Mouse (Mus musculus) midbrain, postnatal 0 days (tissue): Measurements from ENCODE around the gene Olfr1122. TPM values are rescaled to one million over a fixed set of nuclear protein-coding genes. Genes with fewer than 3 reads are reported as not detected.
"Not testable (repeated sequence)": the region's sequence is repeated elsewhere in the genome, so short reads cannot be mapped to it uniquely, and the experiment has no call there.

ENCODE experiments used
- ATAC-seq: fragments of 200-750 bp; cut with Nextera tagmentation; 2 replicates; pipeline ENCODE4 v1.8.0; 2017; ENCODE audit warnings: moderate number of reproducible peaks, mild to moderate bottlenecking, moderate TSS enrichment, moderate library complexity; ENCODE audit not compliant: low FRiP score
- DNase-seq: peaks from one replicate; pipeline ENCODE4 v3.0.0-alpha.2; 2015; ENCODE audit warnings: low spot score
- H3K27ac ChIP-seq: fragments of 300-500 bp; sonication (generic); 2 replicates; pipeline ENCODE4 v1.5.1; 2014; ENCODE audit warnings: low read depth, mild to moderate bottlenecking, low read length, mixed read lengths
- H3K27me3 ChIP-seq: fragments of 300-500 bp; sonication (generic); 2 replicates; pipeline ENCODE4 v1.6.1; 2014; ENCODE audit warnings: low read length, control low read depth, mixed read lengths; ENCODE audit not compliant: insufficient read depth
- H3K36me3 ChIP-seq: fragments of 300-500 bp; sonication (generic); 2 replicates; pipeline ENCODE4 v1.6.1; 2014; ENCODE audit warnings: low read length, control low read depth, mixed read lengths; ENCODE audit not compliant: insufficient read depth
- H3K4me1 ChIP-seq: fragments of 300-500 bp; sonication (generic); 2 replicates; pipeline ENCODE4 v1.6.1; 2014; ENCODE audit warnings: mild to moderate bottlenecking, control low read depth, antibody characterized with exemption, low read length, mixed read lengths; ENCODE audit not compliant: insufficient read depth
- H3K4me2 ChIP-seq: fragments of 300-500 bp; sonication (generic); 2 replicates; pipeline ENCODE4 v1.6.1; 2014; ENCODE audit warnings: low read depth, mild to moderate bottlenecking, low read length, mixed read lengths; ENCODE audit not compliant: poor library complexity, severe bottlenecking
- H3K4me3 ChIP-seq: fragments of 300-500 bp; sonication (generic); 2 replicates; pipeline ENCODE4 v1.5.1; 2014; ENCODE audit warnings: low read depth, mild to moderate bottlenecking, low read length, moderate library complexity
- H3K9ac ChIP-seq: fragments of 300-500 bp; sonication (generic); replicated peaks from 2 replicates; pipeline ENCODE4 v1.6.1; 2014; ENCODE audit warnings: mild to moderate bottlenecking, low read length, moderate library complexity, mixed read lengths; ENCODE audit not compliant: poor library complexity, severe bottlenecking
- H3K9me3 ChIP-seq: fragments of 300-500 bp; sonication (generic); 2 replicates; pipeline ENCODE4 v1.6.1; 2016; ENCODE audit warnings: low read length, control low read depth
- CTCF ChIP-seq: IDR thresholded peaks from 2 replicates; pipeline ENCODE4 v1.5.1; 2016; ENCODE audit warnings: antibody characterized with exemption, mild to moderate bottlenecking
- WGBS: fragments of 180-500 bp; shearing (Covaris S2); extraction: QIAGEN DNeasy Blood & Tissue Kit; methylation state at CpG from one replicate; pipeline ENCODE4 v1.1.7; 2014; 5-methylcytosine and 5-hydroxymethylcytosine counted together
- polyA plus RNA-seq: library from polyadenylated mRNA; unstranded; fragments of >200 nt; fragmentation: Nextera tagmentation; extraction: Ambion mirVana; gene quantifications from 2 replicates; pipeline ENCODE4 v1.2.1, GENCODE M21; 2015
- total RNA-seq: library from RNA; depleted of rRNA; stranded (reverse); fragments of >200 nt; gene quantifications from 2 replicates; pipeline ENCODE4 v1.2.3, GENCODE M21; 2014; rRNA removed

Gene Olfr1122
- total and polyA plus RNA-seq, 2 experiments from 2014 or later, result not detected

GRCm38 (mm10) chr2:87394686-87395085, 9.0 kb downstream of the Olfr1122 start:
- H3K36me3 ChIP-seq, H3K27me3 ChIP-seq, H3K27ac ChIP-seq, H3K9ac ChIP-seq, H3K9me3 ChIP-seq, H3K4me3 ChIP-seq, H3K4me1 ChIP-seq, H3K4me2 ChIP-seq: not testable (repeated sequence)
- 0 out of 2 replicates have a peak, but pooled peaks have one; percentile 16 for ATAC-seq
- WGBS, result 76% methylated on average over 7 of the region's 7 CpGs
- TF ChIP-seq CTCF, result peak; percentile 64
- peak; percentile 53 for DNase-seq

- ATAC-seq, result no peak
- H3K4me2 ChIP-seq, result no peak within 1 kb of the TSS
- H3K27me3 ChIP-seq, result no peaks in the 10 kb centered on the region
- no peak for TF ChIP-seq CTCF
- 84% methylated on average over 1 of the region's 1 CpGs for WGBS
- no peak for DNase-seq
- H3K4me3 ChIP-seq, result no peak within 1 kb of the TSS
- no peak within 1 kb of the TSS for H3K27ac ChIP-seq
- H3K36me3 ChIP-seq, result no peaks in the 10 kb centered on the region
- no peaks in the 10 kb centered on the region for H3K4me1 ChIP-seq
- H3K9ac ChIP-seq, result no peak within 1 kb of the TSS
- H3K9me3 ChIP-seq, result no peaks in the 10 kb centered on the region
These were observed 30.7 kb downstream of the Olfr1122 start, which contains the start of gene Olfr1123 for GRCm38 (mm10) chr2:87416335-87416734. Olfr1123 (plus strand) TSS chr2:87416635.

GRCm38 (mm10) chr2:87429975-87430374, 44.3 kb downstream of the Olfr1122 start, which contains the start of gene Olfr1124:
Olfr1124 (plus strand) TSS chr2:87430275.
- Histone ChIP-seq H3K36me3 (no peaks in the 10 kb centered on the region), H3K27me3 (no peaks in the 10 kb centered on the region), H3K9ac (no peak within 1 kb of the TSS), H3K9me3 (no peaks in the 10 kb centered on the region), H3K4me1 (no peaks in the 10 kb centered on the region), H3K4me2 (no peak within 1 kb of the TSS), H3K27ac (no peak within 1 kb of the TSS), H3K4me3 (no peak within 1 kb of the TSS)
- WGBS, result 84% methylated on average over 1 of the region's 1 CpGs
- no peak for TF ChIP-seq CTCF
- DNase-seq, result no peak
- no peak for ATAC-seq

- H3K4me2 ChIP-seq, result no peak overlapping the region
These were observed 52.1 kb downstream of the Olfr1122 start for GRCm38 (mm10) chr2:87437731-87438130.

More at GRCm38 (mm10) chr2:87437731-87438130, 52.1 kb downstream of the Olfr1122 start:
- no peak overlapping the region for H3K27ac ChIP-seq
- H3K9ac ChIP-seq, result no peak overlapping the region
- TF ChIP-seq CTCF, result no peak
- no peak overlapping the region for H3K4me3 ChIP-seq
- no peaks in the 10 kb centered on the region for H3K9me3 ChIP-seq
- H3K27me3 ChIP-seq, result no peaks in the 10 kb centered on the region
- no peaks in the 10 kb centered on the region for H3K36me3 ChIP-seq
- no peaks in the 10 kb centered on the region for H3K4me1 ChIP-seq
- WGBS, result 94% methylated on average over 16 of the region's 16 CpGs
- ATAC-seq, result no peak
- DNase-seq, result no peak

Other genes starting within 250 kb of the Olfr1122 start
- not detected in 2 replicates for gene Olfr1110, start 245.5 kb upstream of the Olfr1122 start, total RNA-seq
- gene Olfr1110, start 245.5 kb upstream of the Olfr1122 start, polyA plus RNA-seq, result not detected in 2 replicates
- not detected in 2 replicates for gene Olfr1111, start 233.2 kb upstream of the Olfr1122 start, total RNA-seq
- not detected in 2 replicates for gene Olfr1111, start 233.2 kb upstream of the Olfr1122 start, polyA plus RNA-seq
- not detected in 2 replicates for gene Olfr1112, start 198.1 kb upstream of the Olfr1122 start, total RNA-seq
- not detected in 2 replicates for gene Olfr1112, start 198.1 kb upstream of the Olfr1122 start, polyA plus RNA-seq
- not detected in 2 replicates for gene Olfr1113, start 176.9 kb upstream of the Olfr1122 start, total RNA-seq
- gene Olfr1113, start 176.9 kb upstream of the Olfr1122 start, polyA plus RNA-seq, result not detected in 2 replicates
- not detected in 2 replicates for gene Olfr1115, start 137.8 kb upstream of the Olfr1122 start, total RNA-seq
- not detected in 2 replicates for gene Olfr1115, start 137.8 kb upstream of the Olfr1122 start, polyA plus RNA-seq
- gene Olfr1116, start 118.3 kb upstream of the Olfr1122 start, total RNA-seq, result not detected in 2 replicates
- gene Olfr1116, start 118.3 kb upstream of the Olfr1122 start, polyA plus RNA-seq, result not detected in 2 replicates
- not detected in 2 replicates for gene Olfr1118, start 78.3 kb upstream of the Olfr1122 start, total RNA-seq
- not detected in 2 replicates for gene Olfr1118, start 78.3 kb upstream of the Olfr1122 start, polyA plus RNA-seq
- gene Olfr1120, start 31.0 kb upstream of the Olfr1122 start, total RNA-seq, result not detected in 2 replicates
- gene Olfr1120, start 31.0 kb upstream of the Olfr1122 start, polyA plus RNA-seq, result not detected in 2 replicates
- gene Olfr1121, start 16.0 kb upstream of the Olfr1122 start, total RNA-seq, result not detected in 2 replicates
- not detected in 2 replicates for gene Olfr1121, start 16.0 kb upstream of the Olfr1122 start, polyA plus RNA-seq
- not detected in 2 replicates for gene Olfr1123, start 30.8 kb downstream of the Olfr1122 start, total RNA-seq
- not detected in 2 replicates for gene Olfr1123, start 30.8 kb downstream of the Olfr1122 start, polyA plus RNA-seq
- gene Olfr1124, start 44.4 kb downstream of the Olfr1122 start, total RNA-seq, result not detected in 2 replicates
- gene Olfr1124, start 44.4 kb downstream of the Olfr1122 start, polyA plus RNA-seq, result 0.10 TPM in 1 of 2 replicates, not detected in the other
- not detected in 2 replicates for gene Olfr1126, start 68.1 kb downstream of the Olfr1122 start, total RNA-seq
- gene Olfr1126, start 68.1 kb downstream of the Olfr1122 start, polyA plus RNA-seq, result not detected in 2 replicates
- not detected in 2 replicates for gene Pramel7, start 111.2 kb downstream of the Olfr1122 start, total RNA-seq
- not detected in 2 replicates for gene Pramel7, start 111.2 kb downstream of the Olfr1122 start, polyA plus RNA-seq
- not detected in 2 replicates for gene Pramel6, start 120.7 kb downstream of the Olfr1122 start, total RNA-seq
- gene Pramel6, start 120.7 kb downstream of the Olfr1122 start, polyA plus RNA-seq, result not detected in 2 replicates
- gene Olfr153, start 145.9 kb downstream of the Olfr1122 start, total RNA-seq, result 0.52 TPM in 1 of 2 replicates, not detected in the other
- gene Olfr153, start 145.9 kb downstream of the Olfr1122 start, polyA plus RNA-seq, result not detected in 2 replicates
- gene Olfr1128, start 159.7 kb downstream of the Olfr1122 start, total RNA-seq, result not detected in 2 replicates
- gene Olfr1128, start 159.7 kb downstream of the Olfr1122 start, polyA plus RNA-seq, result not detected in 2 replicates
- not detected in 2 replicates for gene Olfr1129, start 188.1 kb downstream of the Olfr1122 start, total RNA-seq
- not detected in 2 replicates for gene Olfr1129, start 188.1 kb downstream of the Olfr1122 start, polyA plus RNA-seq
- not detected in 2 replicates for gene Olfr1130, start 220.4 kb downstream of the Olfr1122 start, total RNA-seq
- gene Olfr1130, start 220.4 kb downstream of the Olfr1122 start, polyA plus RNA-seq, result not detected in 2 replicates
- 0.38 TPM in 1 of 2 replicates, not detected in the other for gene Olfr1131, start 241.3 kb downstream of the Olfr1122 start, total RNA-seq
- gene Olfr1131, start 241.3 kb downstream of the Olfr1122 start, polyA plus RNA-seq, result not detected in 2 replicates